Mouse (Mus musculus): ENCODE data around the gene Gm3415. TPM values are rescaled to one million over a fixed set of nuclear protein-coding genes. Genes with fewer than 3 reads are reported as not detected.
"Not testable (repeated sequence)": the region's sequence is repeated elsewhere in the genome, so short reads cannot be mapped to it uniquely, and the experiment has no call there.

Gene Gm3415
- total RNA-seq (2017), result not detected in 2 replicates

GRCm38 (mm10) chr5:146555836-146556235 is at the start of gene Gm3415:
TSS of gene Gm3415 (plus strand) at chr5:146556136.
- not testable (repeated sequence) for ATAC-seq (replicated peaks; ENCODE audit: low read depth, poor library complexity, severe bottlenecking)

GRCm38 (mm10) chr5:146513823-146514222 is 42.1 kb upstream of the Gm3415 start, which contains the start of gene Gm3402:
TSS of gene Gm3402 (plus strand) at chr5:146514123.
- ATAC-seq (replicated peaks; ENCODE audit: low read depth, poor library complexity, severe bottlenecking), result not testable (repeated sequence)

GRCm38 (mm10) chr5:146525501-146525900 is 30.4 kb upstream of the Gm3415 start, which contains the start of gene Gm3404:
TSS of gene Gm3404 (plus strand) at chr5:146525801.
- not testable (repeated sequence) for ATAC-seq (replicated peaks; ENCODE audit: low read depth, poor library complexity, severe bottlenecking)

- not testable (repeated sequence) for ATAC-seq (replicated peaks; ENCODE audit: low read depth, poor library complexity, severe bottlenecking)
Observed at GRCm38 (mm10) chr5:146537347-146537746, 18.6 kb upstream of the Gm3415 start, which contains the start of gene Gm3409. TSS of gene Gm3409 (plus strand) at chr5:146537647.

- ATAC-seq (replicated peaks; ENCODE audit: low read depth, poor library complexity, severe bottlenecking), result no peak
Observed at GRCm38 (mm10) chr5:146564259-146564658, 8.3 kb downstream of the Gm3415 start.

GRCm38 (mm10) chr5:146567054-146567453 is 11.1 kb downstream of the Gm3415 start:
- ATAC-seq (replicated peaks; ENCODE audit: low read depth, poor library complexity, severe bottlenecking), result no peak

GRCm38 (mm10) chr5:146570179-146570578 is 14.2 kb downstream of the Gm3415 start:
- ATAC-seq (replicated peaks; ENCODE audit: low read depth, poor library complexity, severe bottlenecking), result not testable (repeated sequence)

- not testable (repeated sequence) for ATAC-seq (replicated peaks; ENCODE audit: low read depth, poor library complexity, severe bottlenecking)
Observed at GRCm38 (mm10) chr5:146571830-146572734, 16.1 kb downstream of the Gm3415 start.

GRCm38 (mm10) chr5:146572735-146573042 is 16.8 kb downstream of the Gm3415 start:
- ATAC-seq (replicated peaks; ENCODE audit: low read depth, poor library complexity, severe bottlenecking), result not testable (repeated sequence)

GRCm38 (mm10) chr5:146576668-146577067 is 20.7 kb downstream of the Gm3415 start:
- no peak for ATAC-seq (replicated peaks; ENCODE audit: low read depth, poor library complexity, severe bottlenecking)

GRCm38 (mm10) chr5:146584156-146584477 is 28.2 kb downstream of the Gm3415 start:
- ATAC-seq (replicated peaks; ENCODE audit: low read depth, poor library complexity, severe bottlenecking), result 0 out of 2 replicates have a peak, but pooled peaks have one; percentile 22

GRCm38 (mm10) chr5:146584478-146585306 is 28.8 kb downstream of the Gm3415 start, which contains the start of gene Gpr12:
TSS of gene Gpr12 (minus strand) at chr5:146585239.
- no peak for ATAC-seq (replicated peaks; ENCODE audit: low read depth, poor library complexity, severe bottlenecking)

GRCm38 (mm10) chr5:146585307-146585651 is 29.3 kb downstream of the Gm3415 start:
- no peak for ATAC-seq (replicated peaks; ENCODE audit: low read depth, poor library complexity, severe bottlenecking)

- no peak for ATAC-seq (replicated peaks; ENCODE audit: low read depth, poor library complexity, severe bottlenecking)
Observed at GRCm38 (mm10) chr5:146586357-146587070, 30.6 kb downstream of the Gm3415 start.

GRCm38 (mm10) chr5:146590987-146591386 is 35.1 kb downstream of the Gm3415 start:
- ATAC-seq (replicated peaks; ENCODE audit: low read depth, poor library complexity, severe bottlenecking), result no peak

- ATAC-seq (replicated peaks; ENCODE audit: low read depth, poor library complexity, severe bottlenecking), result no peak
Observed at GRCm38 (mm10) chr5:146591636-146592035, 35.7 kb downstream of the Gm3415 start.

- ATAC-seq (replicated peaks; ENCODE audit: low read depth, poor library complexity, severe bottlenecking), result no peak
Observed at GRCm38 (mm10) chr5:146592580-146592979, 36.6 kb downstream of the Gm3415 start.

GRCm38 (mm10) chr5:146596612-146597502 is 40.9 kb downstream of the Gm3415 start:
- ATAC-seq (replicated peaks; ENCODE audit: low read depth, poor library complexity, severe bottlenecking), result peak; percentile 60

GRCm38 (mm10) chr5:146597503-146597874 is 41.6 kb downstream of the Gm3415 start:
- ATAC-seq (replicated peaks; ENCODE audit: low read depth, poor library complexity, severe bottlenecking), result no peak
